Mouse (Mus musculus) embryonic fibroblast, embryonic 13.5 days (primary cell): ENCODE measurements around the gene Gfer.

Experiments
- CTCF ChIP-seq: IDR thresholded peaks from 2 replicates; pipeline ENCODE4 v1.5.1; 2011; ENCODE audit warnings: mild to moderate bottlenecking, control low read depth, low read length, moderate library complexity, borderline replicate concordance; ENCODE audit not compliant: insufficient read depth
- POLR2A ChIP-seq: IDR thresholded peaks from 2 replicates; pipeline ENCODE4 v1.6.1; 2011; ENCODE audit warnings: low read depth, mild to moderate bottlenecking, control low read depth, low read length, moderate library complexity

- TF ChIP-seq CTCF, result no peak
- TF ChIP-seq POLR2A, result no peak
Measured at GRCm38 (mm10) chr17:24698715-24699114, 2.8 kb upstream of the Gfer start.
